Mouse (Mus musculus) Muller cell, postnatal 12 days (primary cell): ENCODE results near the gene Fibp.
A peak's percentile ranks its signal among the peaks of the same experiment; 100 is the strongest.

Experiments used
- DNase-seq: peaks from one replicate; pipeline ENCODE4 v3.0.0-alpha.2; 2015; ENCODE audit errors: inconsistent ontology term

The Fibp gene

GRCm38 (mm10) chr19:5460465-5460911 lies at the start of gene Fibp:
Fibp (plus strand) TSS chr19:5460615.
- peak; percentile 90 for DNase-seq

DNA sequence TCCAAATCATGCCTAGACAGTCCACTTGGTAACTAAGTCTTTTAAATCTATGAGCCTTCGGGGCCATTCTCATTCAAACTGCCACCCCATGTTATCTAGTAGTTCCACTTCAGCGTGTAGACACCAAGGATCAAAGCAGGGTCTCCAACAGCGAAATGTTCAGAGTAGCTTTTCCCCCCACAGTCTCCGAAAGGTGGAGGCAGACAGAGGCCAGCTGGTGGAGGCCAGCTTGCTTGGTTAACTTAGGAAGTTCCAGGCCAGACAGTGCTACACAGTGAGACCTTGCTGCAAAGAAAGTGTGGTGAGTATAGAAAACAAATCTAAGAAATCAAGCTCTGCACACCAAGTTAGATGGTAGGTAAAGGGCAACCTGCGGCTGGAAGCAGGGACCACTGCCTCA lies 49.8 kb upstream of the Fibp start:
- DNase-seq: no peak

DNA sequence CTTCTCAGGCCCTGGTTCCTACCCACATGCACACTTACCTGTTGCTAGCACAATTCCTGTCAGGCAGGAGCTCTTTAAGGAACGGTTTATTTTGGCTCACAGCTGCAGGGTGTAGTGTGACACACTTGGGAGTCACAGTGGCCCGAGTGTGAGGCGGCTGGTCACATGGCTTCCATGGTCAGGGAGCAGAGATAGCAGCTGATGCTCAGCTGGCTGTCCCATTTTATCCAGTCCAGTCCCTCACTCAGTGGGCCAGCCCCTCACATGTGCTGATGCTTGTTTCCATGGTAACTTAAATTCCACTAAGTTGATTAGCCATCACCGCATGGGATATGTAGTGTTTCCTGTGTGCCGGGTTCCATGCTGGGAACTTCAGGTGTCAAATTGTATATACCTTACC lies 48.5 kb upstream of the Fibp start:
- DNase-seq: no peak

DNA sequence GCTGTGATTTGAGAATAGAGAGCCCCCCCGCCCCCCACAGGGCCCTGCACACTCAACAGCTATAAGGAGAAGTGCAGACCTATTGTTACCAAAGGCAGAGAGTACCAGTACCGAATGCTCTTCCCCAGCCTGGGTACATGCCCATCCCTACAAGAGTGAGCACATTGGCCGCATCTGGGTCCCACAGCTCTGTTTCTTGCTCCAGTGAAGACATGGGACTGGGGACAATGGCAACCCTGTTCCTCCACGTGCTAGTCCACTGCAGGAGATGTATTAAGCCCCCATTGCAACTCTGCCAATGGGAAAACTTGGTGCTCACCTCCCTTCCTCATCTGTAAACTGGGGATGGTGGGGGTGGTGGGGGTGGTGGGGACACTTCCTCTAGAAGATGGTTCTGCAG lies 46.6 kb upstream of the Fibp start:
- DNase-seq: no peak

DNA sequence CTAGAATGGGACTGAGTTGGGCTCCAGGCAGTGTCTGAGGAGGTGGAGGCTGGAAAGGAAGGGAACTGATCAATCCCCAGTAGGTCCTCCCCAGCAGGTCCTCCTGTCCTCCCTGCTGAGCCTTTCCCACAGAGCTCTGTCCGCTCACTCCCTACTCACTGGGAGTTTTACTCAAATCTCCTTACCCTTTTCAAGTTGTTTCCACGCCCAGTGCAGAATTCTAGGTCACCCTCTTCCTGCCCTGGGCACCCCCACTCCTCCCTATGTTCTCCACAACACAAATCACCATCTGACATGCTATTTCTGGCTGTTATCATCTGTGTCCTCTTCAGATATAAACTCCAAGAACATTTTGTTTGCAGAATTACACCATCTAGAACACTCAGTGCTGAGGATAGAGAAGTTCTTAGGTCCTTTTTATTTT lies 45.9 kb upstream of the Fibp start:
- no peak for DNase-seq

- no peak for DNase-seq
These were observed 41.5 kb upstream of the Fibp start for GRCm38 (mm10) chr19:5418750-5419466.

GRCm38 (mm10) chr19:5419630-5420029 lies 40.8 kb upstream of the Fibp start:
- no peak for DNase-seq

DNA sequence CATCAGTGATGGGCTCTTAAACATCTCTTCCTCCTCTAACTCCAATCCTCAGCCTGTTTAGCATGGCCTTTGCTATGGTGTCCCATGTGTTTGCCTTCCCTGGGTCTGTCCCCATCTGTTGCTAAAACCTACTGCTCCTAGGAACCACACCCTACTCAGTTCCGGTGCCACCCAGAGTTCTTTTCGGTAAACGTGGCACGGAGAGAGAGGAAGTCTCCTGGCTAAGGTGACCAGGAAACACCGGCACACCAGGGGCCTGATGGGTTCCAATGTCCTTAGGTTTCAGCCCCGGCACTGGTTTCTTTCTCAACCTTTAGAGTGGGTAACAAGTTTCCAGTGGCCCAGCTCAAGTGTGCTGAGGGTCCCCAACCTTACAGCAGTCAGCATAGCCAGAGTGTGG lies 39.8 kb upstream of the Fibp start:
- DNase-seq: no peak

- DNase-seq: no peak
These were observed 38.6 kb upstream of the Fibp start for GRCm38 (mm10) chr19:5421784-5422183.

- DNase-seq: no peak
These were observed 38.1 kb upstream of the Fibp start for GRCm38 (mm10) chr19:5422267-5422666.

DNA sequence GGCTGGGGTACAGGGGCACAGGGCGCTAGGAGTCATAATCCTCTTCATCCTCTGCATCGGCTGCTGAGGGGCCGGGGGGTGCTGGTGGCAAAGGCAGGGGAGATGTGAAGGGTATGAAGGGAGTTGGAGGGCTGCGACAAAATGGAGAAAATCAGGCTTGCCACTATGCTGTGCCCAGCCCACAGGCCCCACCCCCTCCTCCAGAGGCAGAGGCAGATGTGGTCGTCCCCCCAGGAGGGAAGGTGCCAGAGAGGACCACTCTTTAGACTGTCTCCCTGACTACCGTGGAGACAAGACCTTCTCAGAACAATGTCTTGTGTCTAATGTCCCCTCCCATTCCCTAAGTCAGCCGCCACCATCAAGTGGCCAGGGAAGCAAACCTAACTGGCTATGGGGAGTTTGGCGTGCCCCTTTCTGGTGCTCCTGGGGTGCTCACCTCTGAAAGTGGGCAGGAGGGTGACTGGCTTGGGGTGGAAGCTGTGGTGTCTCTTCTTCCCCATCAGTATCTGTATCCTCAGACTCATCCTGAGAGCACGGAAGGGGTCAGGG lies 37.4 kb upstream of the Fibp start:
- no peak for DNase-seq

DNA sequence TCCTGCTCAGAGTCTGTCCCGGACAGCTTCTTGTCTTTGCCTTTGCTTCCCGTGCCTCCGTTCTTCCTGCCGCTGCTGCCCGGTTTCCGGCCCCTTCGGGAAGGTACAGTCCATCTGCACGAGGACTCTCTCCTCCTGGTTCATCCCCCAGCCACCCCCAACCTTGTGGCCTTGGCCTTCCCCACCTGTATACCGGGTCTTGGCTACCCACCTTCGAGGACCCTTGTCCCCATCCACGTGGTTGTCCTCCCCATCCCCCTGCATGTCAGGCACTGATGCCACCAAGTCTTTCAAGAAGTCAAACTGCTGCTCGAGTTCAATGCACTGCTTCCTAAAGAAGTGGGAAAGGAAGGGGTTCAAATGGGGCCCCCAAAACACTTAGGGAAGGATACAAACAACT lies 36.9 kb upstream of the Fibp start:
- no peak for DNase-seq

DNA sequence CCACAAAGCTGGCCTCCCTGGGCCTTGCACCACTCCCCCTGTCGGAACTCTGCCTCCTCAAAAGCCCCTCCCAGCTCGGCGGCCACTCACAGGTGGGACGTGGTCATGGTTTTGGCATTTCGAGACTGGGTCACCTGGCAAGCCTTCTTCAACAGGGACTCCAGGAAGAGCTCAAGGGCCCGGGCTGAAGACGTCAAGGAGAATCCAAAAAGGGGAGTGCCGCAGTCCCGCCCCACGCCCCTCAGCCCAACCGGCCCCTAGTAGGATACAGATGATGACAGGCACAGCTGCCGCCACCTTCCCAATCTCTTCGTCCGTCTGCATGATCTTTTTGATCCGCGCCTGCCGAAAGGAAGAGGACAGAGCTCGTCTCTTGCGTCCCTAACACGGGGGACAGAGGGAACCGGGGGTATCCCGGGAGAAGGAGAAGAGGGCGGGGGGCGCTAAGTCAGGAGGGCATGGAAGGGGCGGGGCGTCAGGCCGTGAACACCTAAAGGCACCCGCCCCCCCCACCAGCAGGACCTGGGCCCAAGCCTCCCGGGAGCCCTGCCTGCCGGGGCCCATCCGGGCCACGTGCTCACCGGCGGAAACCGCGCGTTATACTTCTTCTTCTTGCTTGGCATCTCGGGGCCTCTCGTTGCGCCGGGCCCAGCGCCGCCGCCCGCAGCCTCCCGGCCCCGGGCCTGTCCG lies 36.2 kb upstream of the Fibp start:
- peak; percentile 88 for DNase-seq

GRCm38 (mm10) chr19:5424782-5425741 lies 35.4 kb upstream of the Fibp start, which contains the start of the genes Drap1 and AI837181:
Drap1 (minus strand) TSS chr19:5424979.
AI837181 (plus strand) TSS chr19:5425144.
- peak; percentile 99 for DNase-seq

GRCm38 (mm10) chr19:5425906-5426565 lies 34.4 kb upstream of the Fibp start:
- DNase-seq: no peak

DNA sequence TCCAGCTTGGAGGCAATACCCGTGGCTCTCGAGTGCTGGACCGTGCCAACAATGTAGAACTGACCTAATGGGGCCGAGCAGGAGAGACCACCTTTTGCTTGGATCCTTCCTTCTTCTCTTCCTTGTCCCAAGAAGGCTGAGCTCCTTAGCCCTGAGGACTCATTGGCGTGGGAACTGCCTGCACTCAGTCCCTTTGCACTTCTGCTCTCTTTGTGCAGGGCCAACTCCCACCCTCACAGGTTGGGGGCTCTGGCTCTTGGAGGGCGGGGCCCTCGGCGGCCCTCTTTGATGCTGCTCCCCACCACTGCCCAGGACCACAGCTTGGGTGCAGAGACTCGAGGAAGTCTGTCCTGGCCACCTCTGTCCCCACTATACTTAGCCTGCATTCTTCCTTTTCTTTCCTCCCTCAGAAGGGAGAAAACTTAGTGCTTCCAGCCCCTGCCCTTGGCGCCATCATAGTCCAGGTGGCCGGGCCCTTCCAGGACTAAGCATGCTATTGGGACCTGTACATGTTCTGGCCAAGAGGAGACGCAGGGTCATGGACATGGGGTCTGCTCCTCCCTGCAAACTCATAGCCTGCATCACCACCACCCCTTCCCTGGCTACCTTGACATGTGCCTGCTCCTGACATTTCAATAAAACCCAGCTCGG lies 33.6 kb upstream of the Fibp start:
- DNase-seq: no peak

DNA sequence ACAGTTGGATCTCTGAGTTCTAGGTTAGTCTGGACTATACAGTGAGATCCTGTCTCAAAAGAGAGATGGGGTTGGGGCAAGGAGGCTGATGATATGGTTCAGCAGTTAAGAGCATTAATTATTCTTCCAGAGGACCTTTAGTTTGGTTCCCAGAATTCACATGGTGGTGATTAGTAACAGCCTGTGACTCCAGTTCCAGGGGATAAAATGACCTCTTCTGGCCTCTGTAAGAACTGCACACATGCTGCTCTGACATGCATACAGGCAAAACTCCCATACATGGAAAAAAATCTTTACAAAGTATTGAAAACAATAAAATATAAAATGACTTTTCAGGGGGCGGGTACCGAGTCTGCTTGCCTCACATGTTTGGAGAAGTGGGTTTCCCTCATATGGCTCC lies 32.3 kb upstream of the Fibp start:
- DNase-seq: no peak

DNA sequence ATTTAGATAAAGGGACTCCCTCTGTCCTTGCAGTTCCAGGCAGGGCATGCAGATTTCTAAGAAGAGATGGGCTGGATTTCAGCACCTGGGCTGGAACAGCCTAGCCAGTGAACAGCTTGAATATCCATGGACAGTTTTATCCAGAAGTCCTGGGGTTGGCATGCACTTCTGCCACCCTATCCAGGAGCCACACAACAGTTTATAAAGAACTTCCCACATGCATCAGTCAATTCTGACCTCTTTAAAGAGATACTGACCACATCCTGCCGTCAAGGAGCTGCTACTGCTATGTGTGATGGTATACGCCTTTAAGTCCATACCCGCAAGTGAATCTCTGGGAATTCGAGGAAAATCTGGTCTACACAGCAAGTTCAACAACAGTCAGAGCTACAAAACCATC lies 31.2 kb upstream of the Fibp start:
- no peak for DNase-seq

- peak; percentile 96 for DNase-seq
These were observed 30.6 kb upstream of the Fibp start for GRCm38 (mm10) chr19:5429806-5430205.

DNA sequence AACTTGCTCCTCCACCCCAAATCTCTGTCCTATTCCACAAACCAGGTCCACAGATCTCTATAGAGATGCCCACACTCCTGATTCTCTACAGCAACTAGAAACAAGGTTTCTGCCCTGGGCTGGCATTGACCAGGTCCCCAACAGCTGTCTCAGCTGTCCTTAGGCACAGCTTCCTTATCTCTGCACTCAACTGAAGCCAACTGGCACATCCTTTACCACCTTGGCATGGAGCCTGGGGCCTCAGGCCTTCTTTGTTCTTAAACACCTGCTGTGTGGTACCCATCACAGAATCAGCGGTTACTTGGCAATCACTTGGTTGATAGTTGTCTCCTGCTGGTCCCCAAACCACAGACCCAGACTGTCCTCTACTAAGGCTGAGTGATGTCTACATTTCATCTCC lies 30.0 kb upstream of the Fibp start:
- peak; percentile 66 for DNase-seq
